In the genomic region with DNA sequence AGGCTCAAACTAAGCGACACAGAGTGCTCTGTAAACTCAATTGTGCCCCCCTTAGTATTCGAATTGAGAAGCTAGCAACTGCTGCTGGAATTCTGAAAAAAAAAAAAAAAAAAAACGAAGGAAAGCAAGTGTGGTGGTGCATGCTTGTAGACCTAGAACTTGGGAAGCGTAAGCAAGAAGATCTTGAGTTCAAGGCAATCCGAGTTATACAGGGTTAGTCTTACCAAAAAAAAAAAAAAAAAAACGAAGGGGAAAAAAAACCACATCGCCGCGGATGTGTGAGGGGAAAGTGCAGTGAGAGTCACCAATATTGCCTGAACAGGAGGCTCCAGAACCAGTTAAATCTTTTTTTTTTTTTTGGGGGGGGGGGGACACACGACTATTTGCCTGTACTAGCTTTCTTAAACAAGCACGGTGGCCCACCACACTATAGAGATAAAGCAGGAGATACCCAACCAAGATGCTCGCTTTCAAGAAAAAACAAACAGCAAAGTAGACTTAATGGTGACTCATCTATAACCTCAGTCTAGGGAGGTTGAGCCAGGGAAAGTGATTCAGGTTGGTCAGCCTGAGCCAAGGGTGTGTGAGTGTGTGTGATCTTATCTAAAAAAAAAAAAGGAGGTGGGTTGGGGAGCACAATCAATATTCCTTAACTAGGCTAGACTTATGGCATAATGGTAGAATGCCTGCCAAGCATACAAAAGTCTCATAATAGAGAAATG, we compare ENCODE assay signal across 8 mouse cellular contexts. TPM values are rescaled to one million over a fixed set of nuclear protein-coding genes. Genes with fewer than 3 reads are reported as not detected.
DNase-seq lines count a peak whose midpoint lies in the region; ATAC-seq lines count a peak whose summit lies in the region.

Gene Chek1, minus strand, starts transcription at position 32 of the 722 bp plus-strand sequence.

- peak within 1 kb of the TSS; percentile 95 for H3K27ac ChIP-seq in kidney, embryonic 14.5 days (ENCODE audit: low read depth, low read length)
- peak within 1 kb of the TSS; percentile 95 for H3K27ac ChIP-seq in limb, embryonic 10.5 days
- H3K27ac ChIP-seq in neural tube, embryonic 15.5 days (replicated peaks): peak within 1 kb of the TSS; percentile 90

- H3K4me1 ChIP-seq in kidney, embryonic 14.5 days (ENCODE audit: control insufficient read depth, insufficient read depth, low read length): no peaks in the 10 kb centered on the region; the same call in 1 of the 2 replicates
- peaks cover 7% of the 10 kb centered on the region for H3K4me1 ChIP-seq in limb, embryonic 10.5 days
- H3K4me1 ChIP-seq in neural tube, embryonic 15.5 days: peaks cover 20% of the 10 kb centered on the region

- H3K27me3 ChIP-seq in kidney, embryonic 14.5 days (ENCODE audit: control insufficient read depth, insufficient read depth, low read length): no peaks in the 10 kb centered on the region
- H3K27me3 ChIP-seq in limb, embryonic 10.5 days (ENCODE audit: low read depth, poor library complexity, severe bottlenecking): no peaks in the 10 kb centered on the region
- H3K27me3 ChIP-seq in neural tube, embryonic 15.5 days (replicated peaks): no peaks in the 10 kb centered on the region

- peak within 1 kb of the TSS; percentile 89 for H3K4me2 ChIP-seq in kidney, embryonic 14.5 days (replicated peaks; ENCODE audit: low read depth, low read length)
- H3K4me2 ChIP-seq in neural tube, embryonic 15.5 days: peak within 1 kb of the TSS; percentile 100

- H3K4me3 ChIP-seq in kidney, embryonic 14.5 days (ENCODE audit: low read length): peak within 1 kb of the TSS; percentile 75
- peak within 1 kb of the TSS; percentile 78 for H3K4me3 ChIP-seq in limb, embryonic 10.5 days
- H3K4me3 ChIP-seq in neural tube, embryonic 15.5 days (replicated peaks): peak within 1 kb of the TSS; percentile 70

- no peak for DNase-seq in kidney, postnatal 10 days
- DNase-seq in MEL-GATA-1-ER (ENCODE audit: extremely low read depth, low read depth): peak; percentile 34
- DNase-seq in limb, embryonic 10.5 days (ENCODE audit: low spot score): no peak
- DNase-seq in right cerebral cortex, postnatal 36 days (ENCODE audit: low spot score in 2 of 2): no peak
- no peak for DNase-seq in lung, postnatal 36 days

- H3K9me3 ChIP-seq in kidney, embryonic 14.5 days (ENCODE audit: control insufficient read depth, low read length): no peaks in the 10 kb centered on the region
- no peaks in the 10 kb centered on the region for H3K9me3 ChIP-seq in limb, embryonic 10.5 days (replicated peaks)
- H3K9me3 ChIP-seq in neural tube, embryonic 15.5 days (replicated peaks): no peaks in the 10 kb centered on the region

- peak within 1 kb of the TSS; percentile 81 for H3K9ac ChIP-seq in kidney, embryonic 14.5 days (ENCODE audit: low read depth, low read length)
- peak within 1 kb of the TSS; percentile 74 for H3K9ac ChIP-seq in neural tube, embryonic 15.5 days (replicated peaks)

- H3K36me3 ChIP-seq in kidney, embryonic 14.5 days (ENCODE audit: control insufficient read depth, insufficient read depth, low read length): peaks cover 29% of the 10 kb centered on the region
- peaks cover 52% of the 10 kb centered on the region for H3K36me3 ChIP-seq in limb, embryonic 10.5 days
- peaks cover 4% of the 10 kb centered on the region for H3K36me3 ChIP-seq in neural tube, embryonic 15.5 days

- 6% methylated on average over 12 of the region's 12 CpGs for WGBS in kidney, embryonic 14.5 days
- WGBS in limb, embryonic 10.5 days: 12% methylated on average over 12 of the region's 12 CpGs
- 9% methylated on average over 12 of the region's 12 CpGs for WGBS in neural tube, embryonic 15.5 days

- ATAC-seq in kidney, embryonic 14.5 days (ENCODE audit: low FRiP score, low TSS enrichment): no peak; the same call in 1 of the 2 replicates
- 0 out of 2 replicates have a peak, but pooled peaks have one; percentile 2 for ATAC-seq in erythroblast, adult 5-6 weeks (replicated peaks; ENCODE audit: low FRiP score, poor library complexity, severe bottlenecking)
- no peak for ATAC-seq in neural tube, embryonic 15.5 days (ENCODE audit: low FRiP score)

RNA-seq across cellular contexts. Expression of gene Chek1, which starts in this region (rescaled TPM):
- polyA plus RNA-seq in kidney, embryonic 14.5 days (2014; fragmentation: Nextera tagmentation; extraction: Ambion mirVana): 38.4 and 44.7 TPM in 2 replicates
- 9.0 and 13.1 TPM in 2 replicates for total RNA-seq in erythroblast, adult 5-6 weeks (2015; ENCODE audit: low replicate concordance)
- 9.8 and 18.5 TPM in 2 replicates for total RNA-seq in erythroblast, adult 5-6 weeks (2017; ENCODE audit: low replicate concordance)
- 55.4 and 64.2 TPM in 2 replicates for polyA plus RNA-seq in limb, embryonic 10.5 days (2016; fragmentation: Nextera tagmentation; extraction: Ambion mirVana)
- polyA plus RNA-seq in neural tube, embryonic 15.5 days (2015; fragmentation: Nextera tagmentation; extraction: Ambion mirVana): 6.2 and 13.9 TPM in 2 replicates
